Mouse (Mus musculus) B cell, adult 62 days (primary cell): ENCODE data around the gene Sva. TPM values are rescaled to one million over a fixed set of nuclear protein-coding genes. Genes with fewer than 3 reads are reported as not detected.

Source experiments
- total RNA-seq: library from RNA; stranded (reverse); gene quantifications from 4 replicates; pipeline ENCODE4 v1.2.4, GENCODE M21; 2023

The Sva gene
- not detected in 4 replicates for total RNA-seq

DNA sequence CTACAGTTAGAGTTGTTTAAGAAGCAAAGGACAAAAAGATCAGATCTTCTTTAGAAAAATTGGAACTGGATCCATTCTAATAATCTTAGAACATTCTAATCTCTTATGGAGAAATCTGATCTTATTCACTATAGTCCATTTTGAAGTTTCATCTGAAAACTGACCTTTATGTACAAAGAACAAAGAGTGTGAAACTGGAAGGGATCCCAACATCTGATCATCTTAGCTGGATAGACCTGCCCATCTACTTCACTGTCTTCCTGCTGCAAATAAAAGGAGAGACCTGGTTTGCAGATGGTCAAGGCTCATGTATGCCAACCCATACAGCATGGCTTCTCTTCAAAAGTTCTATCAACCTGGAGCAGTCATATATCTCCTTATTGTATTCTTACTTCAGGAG, at the start of gene Sva:
Sva (plus strand) TSS at position 301 of the 400 bp plus-strand sequence.

Other genes starting within 250 kb of the Sva start
- gene Pip, start 190.9 kb upstream of the Sva start, total RNA-seq, result not detected in 4 replicates
- not detected in 4 replicates for gene Sval2, start 185.4 kb upstream of the Sva start, total RNA-seq
- not detected in 4 replicates for gene Sval1, start 86.8 kb upstream of the Sva start, total RNA-seq
- gene Sval3, start 70.3 kb upstream of the Sva start, total RNA-seq, result not detected in 4 replicates
- not detected in 4 replicates for gene Tas2r139, start 102.5 kb downstream of the Sva start, total RNA-seq
- not detected in 4 replicates for gene Tas2r144, start 176.9 kb downstream of the Sva start, total RNA-seq
- gene Gstk1, start 207.5 kb downstream of the Sva start, total RNA-seq, result 2.4 to 7.9 TPM (median 7.5 TPM) in 4 replicates
- gene Tmem139, start 223.6 kb downstream of the Sva start, total RNA-seq, result not detected in 4 replicates
- 114 to 127 TPM (median 123 TPM) in 4 replicates for gene Casp2, start 226.6 kb downstream of the Sva start, total RNA-seq
- 1.8 to 2.6 TPM (median 2.1 TPM) in 4 replicates for gene Clcn1, start 248.3 kb downstream of the Sva start, total RNA-seq